Mouse (Mus musculus): ENCODE measurements around the gene Olfr901. TPM values are rescaled to one million over a fixed set of nuclear protein-coding genes. Genes with fewer than 3 reads are reported as not detected.
"Not testable (repeated sequence)": the region's sequence is repeated elsewhere in the genome, so short reads cannot be mapped to it uniquely, and the experiment has no call there.

Gene Olfr901
- not detected for total RNA-seq (2021)
- long read RNA-seq, experiment 1: 0 reads
- long read RNA-seq, experiment 2: 0 reads

GRCm38 (mm10) chr9:38429155-38429554, at the start of gene Olfr901:
Gene Olfr901 (plus strand): TSS chr9:38429455.
- DNase-seq (ENCODE audit: low spot score in 2 of 2): no peak

- no peak for DNase-seq (ENCODE audit: low spot score in 2 of 2)
Observed at GRCm38 (mm10) chr9:38401398-38401797, 27.9 kb upstream of the Olfr901 start, which contains the start of gene Olfr147. Gene Olfr147 (plus strand): TSS chr9:38401698.

- not testable (repeated sequence) for DNase-seq (ENCODE audit: low spot score in 2 of 2)
Observed at GRCm38 (mm10) chr9:38407502-38407901, 21.8 kb upstream of the Olfr901 start.

- not testable (repeated sequence) for DNase-seq (ENCODE audit: low spot score in 2 of 2)
Observed at GRCm38 (mm10) chr9:38413502-38413901, 15.8 kb upstream of the Olfr901 start.

- no peak for DNase-seq (ENCODE audit: low spot score in 2 of 2)
Observed at GRCm38 (mm10) chr9:38423801-38424200, 5.5 kb upstream of the Olfr901 start.

- DNase-seq (ENCODE audit: low spot score in 2 of 2): no peak
Observed at GRCm38 (mm10) chr9:38427026-38427425, 2.2 kb upstream of the Olfr901 start.

GRCm38 (mm10) chr9:38447352-38447751, 18.1 kb downstream of the Olfr901 start, which contains the start of gene Olfr902:
Gene Olfr902 (plus strand): TSS chr9:38447652.
- DNase-seq (ENCODE audit: low spot score in 2 of 2): no peak

GRCm38 (mm10) chr9:38462844-38463243, 33.6 kb downstream of the Olfr901 start, which contains the start of gene Olfr904:
Gene Olfr904 (plus strand): TSS chr9:38463144.
- DNase-seq (ENCODE audit: low spot score in 2 of 2): no peak

- DNase-seq (ENCODE audit: low spot score in 2 of 2): no peak
Observed at GRCm38 (mm10) chr9:38470807-38471206, 41.6 kb downstream of the Olfr901 start, which contains the start of gene Olfr905. Gene Olfr905 (plus strand): TSS chr9:38471107.

Other genes starting within 250 kb of the Olfr901 start
- gene Olfr891, start 248.6 kb upstream of the Olfr901 start, total RNA-seq (2021): not detected
- not detected for gene Olfr893, start 221.1 kb upstream of the Olfr901 start, total RNA-seq (2021)
- not detected for gene Olfr894, start 211.4 kb upstream of the Olfr901 start, total RNA-seq (2021)
- not detected for gene Olfr143, start 176.7 kb upstream of the Olfr901 start, total RNA-seq (2021)
- not detected for gene Olfr895, start 161.6 kb upstream of the Olfr901 start, total RNA-seq (2021)
- not detected for gene Olfr896-ps1, start 138.3 kb upstream of the Olfr901 start, total RNA-seq (2021)
- gene Olfr25, start 100.4 kb upstream of the Olfr901 start, total RNA-seq (2021): not detected
- not detected for gene Olfr898, start 81.0 kb upstream of the Olfr901 start, total RNA-seq (2021)
- gene Olfr250, start 62.6 kb upstream of the Olfr901 start, total RNA-seq (2021): not detected
- gene Olfr251, start 52.4 kb upstream of the Olfr901 start, total RNA-seq (2021): not detected
- not detected for gene Olfr147, start 27.8 kb upstream of the Olfr901 start, total RNA-seq (2021)
- not detected for gene Olfr902, start 18.2 kb downstream of the Olfr901 start, total RNA-seq (2021)
- not detected for gene Olfr904, start 33.7 kb downstream of the Olfr901 start, total RNA-seq (2021)
- gene Olfr905, start 41.7 kb downstream of the Olfr901 start, total RNA-seq (2021): under 1 TPM in 1 of 2 experiments, not detected in 1; 0.07 TPM
- gene Olfr906, start 57.6 kb downstream of the Olfr901 start, total RNA-seq (2021): not detected
- not detected for gene Olfr907, start 66.3 kb downstream of the Olfr901 start, total RNA-seq (2021)
- gene Olfr911-ps1, start 92.1 kb downstream of the Olfr901 start, total RNA-seq (2021): not detected
- not detected for gene Olfr910, start 108.4 kb downstream of the Olfr901 start, total RNA-seq (2021)
- not detected for gene Olfr912, start 150.7 kb downstream of the Olfr901 start, total RNA-seq (2021)
- not detected for gene Olfr913, start 163.3 kb downstream of the Olfr901 start, total RNA-seq (2021)
- not detected for gene Olfr914, start 175.6 kb downstream of the Olfr901 start, total RNA-seq (2021)
- not detected for gene Olfr916, start 230.4 kb downstream of the Olfr901 start, total RNA-seq (2021)
- not detected for gene Olfr917, start 236.4 kb downstream of the Olfr901 start, total RNA-seq (2021)
- not detected for gene Olfr918, start 245.1 kb downstream of the Olfr901 start, total RNA-seq (2021)

Measured in gastrocnemius, postnatal 4 days (tissue).